Mouse (Mus musculus) myocyte (in vitro differentiated cells): ENCODE results near the gene Pacrg.

Experiments
- E2F4 ChIP-seq: IDR thresholded peaks from one replicate; pipeline ENCODE4 v1.6.1; 2011; ENCODE audit warnings: mild to moderate bottlenecking, control low read depth, moderate library complexity; ENCODE audit not compliant: insufficient read depth
- MAX ChIP-seq: IDR thresholded peaks from one replicate; pipeline ENCODE4 v1.6.1; 2011; ENCODE audit warnings: low read depth, mild to moderate bottlenecking, control low read depth
- POLR2A ChIP-seq: IDR thresholded peaks from one replicate; pipeline ENCODE4 v1.6.1; 2011; ENCODE audit warnings: low read depth, mild to moderate bottlenecking, control low read depth, moderate library complexity; ENCODE audit not compliant: insufficient read length
- TCF12 ChIP-seq: IDR thresholded peaks from one replicate; pipeline ENCODE4 v1.6.1; 2011; ENCODE audit warnings: mild to moderate bottlenecking, control low read depth; ENCODE audit not compliant: poor library complexity, insufficient read depth, severe bottlenecking
- TCF3 ChIP-seq: IDR thresholded peaks from one replicate; pipeline ENCODE4 v1.6.1; 2011; ENCODE audit warnings: low read depth, control low read depth; ENCODE audit not compliant: insufficient read length

- TF ChIP-seq TCF12 (no peak), POLR2A (no peak), MAX (no peak), TCF3 (no peak), E2F4 (no peak)
Observed at GRCm38 (mm10) chr17:10562871-10563270, 277.2 kb downstream of the Pacrg start.
